Mouse (Mus musculus) spleen, adult 2 months (tissue): ENCODE measurements around the gene Skap1.

Source experiments
- CTCF ChIP-seq: fragments of 200-500 bp; IDR thresholded peaks from 2 replicates; pipeline ENCODE4 v1.5.1; 2011; ENCODE audit warnings: mild to moderate bottlenecking, inconsistent platforms; ENCODE audit not compliant: insufficient read depth, insufficient read length, insufficient replicate concordance; ENCODE audit errors: extremely low read depth
- POLR2A ChIP-seq: fragments of 200-500 bp; IDR thresholded peaks from 2 replicates; pipeline ENCODE4 v1.6.1; 2011; ENCODE audit warnings: low read depth, low read length, inconsistent platforms

GRCm38 (mm10) chr11:96605516-96605915 lies 141.1 kb downstream of the Skap1 start:
- TF ChIP-seq POLR2A (no peak), CTCF (no peak)
